Mouse (Mus musculus) spleen, postnatal 4 days (tissue): ENCODE results near the gene Pick1.

Source experiments
- DNase-seq, 2 experiments: peaks; one replicate each; pipeline ENCODE4 v3.0.0; 2022; ENCODE audit warnings: low spot score in 2 of 2

Pick1 gene

GRCm38 (mm10) chr15:79229058-79229821 lies at the start of gene Pick1, which contains the start of gene Gm49486:
Gene Pick1 (plus strand): TSS chr15:79229173.
Gene Gm49486 (plus strand): TSS chr15:79229391.
- DNase-seq = peak; percentile 78 to 91

- DNase-seq = no peak
Measured at GRCm38 (mm10) chr15:79185213-79185612, 43.8 kb upstream of the Pick1 start.

GRCm38 (mm10) chr15:79187819-79188218 lies 41.2 kb upstream of the Pick1 start:
- no peak for DNase-seq

- no peak for DNase-seq
Measured at GRCm38 (mm10) chr15:79191426-79191825, 37.5 kb upstream of the Pick1 start.

GRCm38 (mm10) chr15:79192450-79192849 lies 36.5 kb upstream of the Pick1 start:
- no peak for DNase-seq

GRCm38 (mm10) chr15:79192885-79193845 lies 35.8 kb upstream of the Pick1 start:
- no peak for DNase-seq

GRCm38 (mm10) chr15:79194048-79194447 lies 34.9 kb upstream of the Pick1 start:
- DNase-seq = no peak

- DNase-seq = no peak
Measured at GRCm38 (mm10) chr15:79194946-79195345, 34.0 kb upstream of the Pick1 start.

- DNase-seq = no peak
Measured at GRCm38 (mm10) chr15:79195492-79195891, 33.5 kb upstream of the Pick1 start.

GRCm38 (mm10) chr15:79199390-79199976 lies 29.5 kb upstream of the Pick1 start:
- DNase-seq = no peak

GRCm38 (mm10) chr15:79201491-79202150 lies 27.4 kb upstream of the Pick1 start:
- DNase-seq = no peak

GRCm38 (mm10) chr15:79202575-79202974 lies 26.4 kb upstream of the Pick1 start:
- DNase-seq = no peak

- DNase-seq = no peak
Measured at GRCm38 (mm10) chr15:79208211-79208610, 20.8 kb upstream of the Pick1 start.

GRCm38 (mm10) chr15:79208758-79209439 lies 20.1 kb upstream of the Pick1 start:
- DNase-seq = no peak

- DNase-seq = no peak
Measured at GRCm38 (mm10) chr15:79210357-79210756, 18.6 kb upstream of the Pick1 start.

GRCm38 (mm10) chr15:79212750-79213446 lies 16.1 kb upstream of the Pick1 start:
- no peak for DNase-seq

- no peak for DNase-seq
Measured at GRCm38 (mm10) chr15:79213591-79213990, 15.4 kb upstream of the Pick1 start.

- DNase-seq = no peak
Measured at GRCm38 (mm10) chr15:79216191-79216590, 12.8 kb upstream of the Pick1 start.

- no peak for DNase-seq
Measured at GRCm38 (mm10) chr15:79219572-79219971, 9.4 kb upstream of the Pick1 start.

GRCm38 (mm10) chr15:79223641-79224040 lies 5.3 kb upstream of the Pick1 start:
- DNase-seq = no peak
